Mouse (Mus musculus): ENCODE data around the gene Lhfpl5. TPM values are rescaled to one million over a fixed set of nuclear protein-coding genes. Genes with fewer than 3 reads are reported as not detected.

Lhfpl5 gene
- polyA plus RNA-seq (2014; fragmentation: Illumina TruSeq; extraction: RNeasy Lipid Tissue Mini Kit (QIAGEN cat#74804); ENCODE audit: low read depth, low replicate concordance), result not detected

GRCm38 (mm10) chr17:28575244-28576125, at the start of gene Lhfpl5:
TSS of gene Lhfpl5 (plus strand) at chr17:28575641.

GRCm38 (mm10) chr17:28530506-28530905, 44.9 kb upstream of the Lhfpl5 start, which contains the start of gene Armc12:
TSS of gene Armc12 (plus strand) at chr17:28530806.

GRCm38 (mm10) chr17:28549111-28549510, 26.3 kb upstream of the Lhfpl5 start, which contains the start of gene Clpsl2:
TSS of gene Clpsl2 (plus strand) at chr17:28549411.

GRCm38 (mm10) chr17:28560598-28560997, 14.8 kb upstream of the Lhfpl5 start, which contains the start of gene Clps:
TSS of gene Clps (minus strand) at chr17:28560766.

GRCm38 (mm10) chr17:28622300-28622759, 46.9 kb downstream of the Lhfpl5 start, which contains the start of gene Srpk1:
TSS of gene Srpk1 (minus strand) at chr17:28622709.

Other genes with a start within 250 kb of the Lhfpl5 start
- 109 TPM for gene Rpl10a, start 247.2 kb upstream of the Lhfpl5 start, polyA plus RNA-seq (2014; fragmentation: Illumina TruSeq; extraction: RNeasy Lipid Tissue Mini Kit (QIAGEN cat#74804); ENCODE audit: low read depth, low replicate concordance)
- gene Tead3, start 224.8 kb upstream of the Lhfpl5 start, polyA plus RNA-seq (2014; fragmentation: Illumina TruSeq; extraction: RNeasy Lipid Tissue Mini Kit (QIAGEN cat#74804); ENCODE audit: low read depth, low replicate concordance), result 0.50 TPM
- gene Tulp1, start 210.4 kb upstream of the Lhfpl5 start, polyA plus RNA-seq (2014; fragmentation: Illumina TruSeq; extraction: RNeasy Lipid Tissue Mini Kit (QIAGEN cat#74804); ENCODE audit: low read depth, low replicate concordance), result not detected
- 14.0 TPM for gene Fkbp5, start 58.1 kb upstream of the Lhfpl5 start, polyA plus RNA-seq (2014; fragmentation: Illumina TruSeq; extraction: RNeasy Lipid Tissue Mini Kit (QIAGEN cat#74804); ENCODE audit: low read depth, low replicate concordance)
- gene Armc12, start 44.8 kb upstream of the Lhfpl5 start, polyA plus RNA-seq (2014; fragmentation: Illumina TruSeq; extraction: RNeasy Lipid Tissue Mini Kit (QIAGEN cat#74804); ENCODE audit: low read depth, low replicate concordance), result not detected
- gene Clpsl2, start 26.2 kb upstream of the Lhfpl5 start, polyA plus RNA-seq (2014; fragmentation: Illumina TruSeq; extraction: RNeasy Lipid Tissue Mini Kit (QIAGEN cat#74804); ENCODE audit: low read depth, low replicate concordance), result not detected
- gene Clps, start 14.9 kb upstream of the Lhfpl5 start, polyA plus RNA-seq (2014; fragmentation: Illumina TruSeq; extraction: RNeasy Lipid Tissue Mini Kit (QIAGEN cat#74804); ENCODE audit: low read depth, low replicate concordance), result not detected
- 28.0 TPM for gene Srpk1, start 47.1 kb downstream of the Lhfpl5 start, polyA plus RNA-seq (2014; fragmentation: Illumina TruSeq; extraction: RNeasy Lipid Tissue Mini Kit (QIAGEN cat#74804); ENCODE audit: low read depth, low replicate concordance)
- gene Slc26a8, start 114.6 kb downstream of the Lhfpl5 start, polyA plus RNA-seq (2014; fragmentation: Illumina TruSeq; extraction: RNeasy Lipid Tissue Mini Kit (QIAGEN cat#74804); ENCODE audit: low read depth, low replicate concordance), result not detected
- gene Mapk14, start 115.7 kb downstream of the Lhfpl5 start, polyA plus RNA-seq (2014; fragmentation: Illumina TruSeq; extraction: RNeasy Lipid Tissue Mini Kit (QIAGEN cat#74804); ENCODE audit: low read depth, low replicate concordance), result 44.8 TPM
- gene AC170998.1, start 150.4 kb downstream of the Lhfpl5 start, polyA plus RNA-seq (2014; fragmentation: Illumina TruSeq; extraction: RNeasy Lipid Tissue Mini Kit (QIAGEN cat#74804); ENCODE audit: low read depth, low replicate concordance), result not detected
- gene Mapk13, start 193.7 kb downstream of the Lhfpl5 start, polyA plus RNA-seq (2014; fragmentation: Illumina TruSeq; extraction: RNeasy Lipid Tissue Mini Kit (QIAGEN cat#74804); ENCODE audit: low read depth, low replicate concordance), result not detected
- 11.5 TPM for gene Brpf3, start 225.4 kb downstream of the Lhfpl5 start, polyA plus RNA-seq (2014; fragmentation: Illumina TruSeq; extraction: RNeasy Lipid Tissue Mini Kit (QIAGEN cat#74804); ENCODE audit: low read depth, low replicate concordance)